ENCODE assay signal across 10 mouse cellular contexts in the genomic region with DNA sequence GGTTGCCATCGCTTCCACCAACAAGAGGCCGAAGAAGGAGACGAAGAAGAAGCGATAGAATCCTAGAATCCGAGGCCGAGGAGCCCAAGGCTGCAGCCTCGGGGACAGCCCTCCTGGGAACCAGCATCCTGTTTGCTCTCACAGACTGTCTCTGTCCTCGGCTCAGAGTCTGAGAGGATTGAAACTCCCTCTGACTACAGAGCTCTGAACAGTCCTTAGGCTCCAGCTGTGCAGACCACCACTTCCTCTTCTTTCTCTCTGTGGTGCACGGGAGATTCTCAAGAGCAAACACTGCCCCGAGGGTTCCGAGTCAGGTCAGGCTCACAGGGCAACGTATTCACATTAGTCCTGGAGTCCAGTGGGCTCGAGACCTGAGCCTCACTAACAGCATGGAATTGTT. TPM values are rescaled to one million over a fixed set of nuclear protein-coding genes. Genes with fewer than 3 reads are reported as not detected.
DNase-seq lines count a peak whose midpoint lies in the region; ATAC-seq lines count a peak whose summit lies in the region.
"Had no signal": no experiment of that assay in that cellular context is flagged by ENCODE, and none has a peak within 500 bp of the region (broad histone marks: within the 10 kb centered on the region; RNA-seq: fewer than 3 reads in every experiment).

No protein-coding gene starts in this region.

- DNase-seq in embryo, embryonic 10 days (ENCODE audit: low spot score) = peak; percentile 27
- no peak for DNase-seq in embryo, embryonic 9.5 days (ENCODE audit: extremely low spot score)
- DNase-seq in retina, postnatal 1 day = peak; percentile 31
- no peak for DNase-seq in retina, embryonic 14.5 days (ENCODE audit: low spot score)
- DNase-seq in cerebellum, postnatal 4 days (ENCODE audit: low spot score in 2 of 2) = no peak
- no peak for DNase-seq in left cerebral cortex, adult 8-10 months (ENCODE audit: low spot score in 2 of 2)
- no peak for DNase-seq in Muller cell, postnatal 12 days (ENCODE audit: inconsistent ontology term)

- H3K4me1 ChIP-seq in midbrain, embryonic 16.5 days (ENCODE audit: control insufficient read depth, insufficient read depth, low read length) = no peaks in the 10 kb centered on the region

- ATAC-seq in midbrain, embryonic 16.5 days = no peak

- WGBS in midbrain, embryonic 16.5 days = 57% methylated on average over 13 of the region's 13 CpGs

- H3K36me3 ChIP-seq in midbrain, embryonic 16.5 days (ENCODE audit: control insufficient read depth, insufficient read depth, low read length) = peaks cover 14% of the 10 kb centered on the region

- H3K4me3 ChIP-seq in midbrain, embryonic 16.5 days (ENCODE audit: low read depth, low read length) = no peak overlapping the region

- no peak overlapping the region for H3K9ac ChIP-seq in midbrain, embryonic 16.5 days (ENCODE audit: low read depth, low read length)

- no peaks in the 10 kb centered on the region for H3K27me3 ChIP-seq in midbrain, embryonic 16.5 days (ENCODE audit: control insufficient read depth, insufficient read depth, low read depth, low read length)

- no peak overlapping the region for H3K4me2 ChIP-seq in midbrain, embryonic 16.5 days (ENCODE audit: low read length)

- no peaks in the 10 kb centered on the region; the same call in 1 of the 2 replicates for H3K9me3 ChIP-seq in midbrain, embryonic 16.5 days (replicated peaks; ENCODE audit: control insufficient read depth, low read length, poor library complexity, severe bottlenecking)

- peak overlapping the region; percentile 17; the same call in 1 of the 2 replicates for H3K27ac ChIP-seq in midbrain, embryonic 16.5 days (ENCODE audit: low read length)

RNA-seq across cellular contexts. Expression of a gene that starts 22.3 kb away (rescaled TPM):
- polyA plus RNA-seq in midbrain, embryonic 16.5 days (2015; fragmentation: Nextera tagmentation; extraction: Ambion mirVana) = 32.5 and 33.2 TPM in 2 replicates
- 100 to 1,000 TPM; 107 to 122 (median 115) TPM for total RNA-seq in left cerebral cortex, adult 8-10 months (2022)

RNA-seq across cellular contexts. Expression of a gene that starts 28.6 kb away (rescaled TPM):
- 94.6 and 111 TPM in 2 replicates for polyA plus RNA-seq in midbrain, embryonic 16.5 days (2015; fragmentation: Nextera tagmentation; extraction: Ambion mirVana)
- 10 to 100 TPM; 60.3 to 66.1 (median 63.8) TPM for total RNA-seq in left cerebral cortex, adult 8-10 months (2022)

RNA-seq across cellular contexts. Expression of a gene that starts 48.7 kb away (rescaled TPM):
- 2.6 and 2.7 TPM in 2 replicates for polyA plus RNA-seq in midbrain, embryonic 16.5 days (2015; fragmentation: Nextera tagmentation; extraction: Ambion mirVana)
- under 1 TPM in 1 of 4 experiments, not detected in 3; 0.83 TPM for total RNA-seq in left cerebral cortex, adult 8-10 months (2022)
- total RNA-seq: left cerebral cortex, adult 18-20 months had no signal
- polyA plus RNA-seq: cortical plate, adult 2 months had no signal

Comparison
In these comparisons a context has a peak if more than half of its experiments do, and no peak if none do; other contexts are left out.
1. DNase-seq: peak in embryo, embryonic 10 days (single experiment) and retina, postnatal 1 day (single experiment); none in embryo, embryonic 9.5 days (single experiment), retina, embryonic 14.5 days (single experiment), cerebellum, postnatal 4 days (0 of 2), left cerebral cortex, adult 8-10 months (0 of 2) and Muller cell, postnatal 12 days (single experiment).